Mouse (Mus musculus): ENCODE data around the gene Mb21d2.

- no peak for TF ChIP-seq GATA1 (IDR thresholded peaks at IDR 0.05; ENCODE audit: low read length)
- no peak for TF ChIP-seq TAL1 (IDR thresholded peaks at IDR 0.05; ENCODE audit: low read length)
Measured at GRCm38 (mm10) chr16:28880307-28880681, 49.2 kb downstream of the Mb21d2 start.
